Mouse (Mus musculus) ES-E14 (cell line): Measurements from ENCODE around the gene Mlst8. TPM values are rescaled to one million over a fixed set of nuclear protein-coding genes. Genes with fewer than 3 reads are reported as not detected.

Source experiments
- DNase-seq: peaks from one replicate; pipeline ENCODE4 v3.0.0-alpha.2; 2013; ENCODE audit warnings: low read depth, low spot score
- H3K27ac ChIP-seq: 2 replicates; pipeline ENCODE4 v1.5.1; 2012; ENCODE audit warnings: low read depth, mild to moderate bottlenecking, low read length, moderate library complexity, mixed read lengths; ENCODE audit not compliant: poor library complexity, insufficient read depth, severe bottlenecking
- H3K36me3 ChIP-seq: 2 replicates; pipeline ENCODE4 v1.6.1; 2012; ENCODE audit warnings: mild to moderate bottlenecking, low read length, moderate library complexity, mixed read lengths; ENCODE audit not compliant: control insufficient read depth, poor library complexity, insufficient read depth, severe bottlenecking
- H3K4me1 ChIP-seq, 2 experiments: fragments of 150-350 bp in 1 of 2; sonication (generic) in 1 of 2; 2 replicates each; pipeline ENCODE4 v1.6.1; 2012; ENCODE audit warnings: low read length in 2 of 2, mild to moderate bottlenecking in 1 of 2, mixed read lengths in 1 of 2; ENCODE audit not compliant: control insufficient read depth in 2 of 2, insufficient read depth in 2 of 2, poor library complexity in 1 of 2
- H3K4me3 ChIP-seq, 2 experiments: fragments of 150-350 bp in 1 of 2; sonication (generic) in 1 of 2; 2 replicates each; pipeline ENCODE4 v1.5.1; 2012; ENCODE audit warnings: low read length in 2 of 2, low read depth in 1 of 2, mild to moderate bottlenecking in 1 of 2, mixed read lengths in 1 of 2; ENCODE audit not compliant: insufficient read depth in 1 of 2, poor library complexity in 1 of 2, severe bottlenecking in 1 of 2
- H3K9ac ChIP-seq: 2 replicates; pipeline ENCODE4 v1.6.1; 2012; ENCODE audit warnings: low read depth, mild to moderate bottlenecking, low read length, mixed read lengths; ENCODE audit not compliant: poor library complexity, insufficient read depth, severe bottlenecking
- H3K9me3 ChIP-seq: fragments of 150-350 bp; sonication (generic); 2 replicates; pipeline ENCODE4 v1.6.1; 2012; ENCODE audit warnings: low read depth, mild to moderate bottlenecking, low read length; ENCODE audit not compliant: control insufficient read depth, insufficient read depth
- CHD2 ChIP-seq: IDR thresholded peaks from 2 replicates; pipeline ENCODE4 v1.6.1; 2014; ENCODE audit warnings: mild to moderate bottlenecking, low read depth, low read length, inconsistent platforms
- HCFC1 ChIP-seq: IDR thresholded peaks from 2 replicates; pipeline ENCODE4 v1.6.1; 2012; ENCODE audit warnings: low read length, inconsistent platforms, borderline replicate concordance; ENCODE audit not compliant: insufficient read depth
- MAFK ChIP-seq: IDR thresholded peaks from 2 replicates; pipeline ENCODE4 v1.6.1; 2014; ENCODE audit warnings: mild to moderate bottlenecking, low read depth, low read length, inconsistent platforms; ENCODE audit not compliant: insufficient read depth
- ZC3H11A ChIP-seq: IDR thresholded peaks from 2 replicates; pipeline ENCODE4 v1.6.1; 2012; ENCODE audit warnings: low read depth, mild to moderate bottlenecking, inconsistent platforms, low read length, borderline replicate concordance
- ZNF384 ChIP-seq: IDR thresholded peaks from 2 replicates; pipeline ENCODE4 v1.6.1; 2012; ENCODE audit warnings: low read depth, low read length, inconsistent platforms
- in situ Hi-C, 2 experiments: fragments of 600-800 bp; cut with MboI; formaldehyde crosslinking; loops; one replicate each; pipeline ENCODE4 v1.15.1; 2025; ENCODE audit warnings: low sequenced_read_pairs in 2 of 2, inconsistent platforms in 1 of 2; ENCODE audit not compliant: unreplicated experiment in 2 of 2
- total RNA-seq: library from RNA; depleted of rRNA; stranded (reverse); fragments of 300-350 nt; gene quantifications from 2 replicates; pipeline ENCODE4 v1.2.3, GENCODE M21; 2012

Gene Mlst8
- total RNA-seq, 1 experiment, result 24.2 TPM

- in situ Hi-C loops, result no loop called here
- no peak for TF ChIP-seq ZNF384
- no peak for TF ChIP-seq CHD2
- no peak for TF ChIP-seq ZC3H11A
- TF ChIP-seq MAFK, result no peak
- no peak for TF ChIP-seq HCFC1
- DNase-seq, result no peak
- Histone ChIP-seq H3K27ac (no peak within 1 kb of the TSS), H3K36me3 (no peaks in the 10 kb centered on the region), H3K4me1 (peaks cover 4 to 9% of the 10 kb centered on the region in 2 experiments; a peak in 3 of 4 replicates), H3K9ac (peak within 1 kb of the TSS; percentile 78), H3K4me3 (peak within 1 kb of the TSS; percentile 87 to 92), H3K9me3 (no peaks in the 10 kb centered on the region)
Measured at GRCm38 (mm10) chr17:24488186-24488661, 9.3 kb upstream of the Mlst8 start, which contains the start of gene Caskin1. Gene Caskin1, plus strand, starts transcription at chr17:24488601.

GRCm38 (mm10) chr17:24485090-24485860 lies 6.4 kb upstream of the Mlst8 start:
- H3K36me3 ChIP-seq, result no peaks in the 10 kb centered on the region
- no peak overlapping the region for H3K9ac ChIP-seq
- DNase-seq, result no peak
- in situ Hi-C loops, result no loop called here
- H3K27ac ChIP-seq, result no peak overlapping the region; the same call in 1 of the 2 replicates
- H3K9me3 ChIP-seq, result no peaks in the 10 kb centered on the region
- TF ChIP-seq MAFK (peak; percentile 73), ZNF384 (peak; percentile 57; the same call in 1 of the 2 replicates), ZC3H11A (no peak)
- H3K4me3 ChIP-seq, result no peak overlapping the region
- H3K4me1 ChIP-seq, result peaks cover 4 to 8% of the 10 kb centered on the region in 2 experiments; a peak in 3 of 4 replicates

GRCm38 (mm10) chr17:24483495-24483894 lies 4.6 kb upstream of the Mlst8 start:
- H3K9me3 ChIP-seq, result no peaks in the 10 kb centered on the region
- H3K27ac ChIP-seq, result no peak overlapping the region
- H3K4me3 ChIP-seq, result no peak overlapping the region
- no peak for DNase-seq
- peaks cover 4 to 11% of the 10 kb centered on the region in 2 experiments; a peak in 2 of 4 replicates for H3K4me1 ChIP-seq
- no peak overlapping the region for H3K9ac ChIP-seq
- in situ Hi-C loops, result no loop called here
- TF ChIP-seq ZC3H11A (no peak), HCFC1 (no peak), CHD2 (no peak), ZNF384 (no peak), MAFK (no peak)
- H3K36me3 ChIP-seq, result no peaks in the 10 kb centered on the region

- H3K4me1 ChIP-seq, result peaks cover 2 to 13% of the 10 kb centered on the region in 2 experiments; a peak in 2 of 4 replicates
- no peak for DNase-seq
- no peak overlapping the region for H3K9ac ChIP-seq
- no peak for TF ChIP-seq ZC3H11A
- TF ChIP-seq CHD2, result no peak
- TF ChIP-seq MAFK, result no peak
- TF ChIP-seq ZNF384, result no peak
- no peak for TF ChIP-seq HCFC1
- H3K27ac ChIP-seq, result no peak overlapping the region; the same call in 1 of the 2 replicates
- H3K36me3 ChIP-seq, result peaks cover 8% of the 10 kb centered on the region; the same call in 1 of the 2 replicates
- in situ Hi-C loops, result no loop called here
- no peaks in the 10 kb centered on the region for H3K9me3 ChIP-seq
- H3K4me3 ChIP-seq, result no peak overlapping the region
Measured at GRCm38 (mm10) chr17:24481027-24481815, 2.3 kb upstream of the Mlst8 start.
